Mouse (Mus musculus): ENCODE results near the gene F2. TPM values are rescaled to one million over a fixed set of nuclear protein-coding genes. Genes with fewer than 3 reads are reported as not detected.

F2 gene
- polyA plus RNA-seq, 1 experiment: 0.14 TPM

DNA sequence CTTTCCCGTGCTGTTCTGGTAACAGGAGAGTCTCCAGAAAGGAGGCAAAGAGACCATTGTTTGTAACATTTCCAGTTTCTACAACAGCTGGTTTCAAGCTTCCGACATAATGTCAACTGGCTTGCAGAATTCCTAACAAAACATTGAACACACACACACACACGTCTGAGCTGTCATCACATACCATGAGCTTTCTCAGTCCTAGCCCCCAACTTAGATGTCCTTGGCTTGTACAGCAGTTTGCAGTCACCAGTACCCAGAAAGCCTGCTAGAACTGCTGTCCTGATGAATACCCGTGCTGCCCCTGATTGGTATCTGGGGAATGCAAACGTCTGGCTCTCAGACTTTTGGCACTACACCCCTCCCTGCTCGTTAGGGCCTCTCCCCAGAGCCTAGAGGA is 19.6 kb upstream of the F2 start:
- Histone ChIP-seq H3K27ac (ENCODE audit: control insufficient read depth, insufficient read depth, low read depth, low read length) (no peak overlapping the region), H3K4me1 (ENCODE audit: control insufficient read depth, insufficient read depth, low read length) (peaks cover 22% of the 10 kb centered on the region), H3K27me3 (ENCODE audit: control insufficient read depth, insufficient read depth, low read length) (no peaks in the 10 kb centered on the region), H3K4me3 (ENCODE audit: control insufficient read depth, low read depth, low read length) (no peak overlapping the region), H3K36me3 (ENCODE audit: control insufficient read depth, insufficient read depth, low read length) (peaks cover 5% of the 10 kb centered on the region)
- TF ChIP-seq POLR2A (IDR thresholded peaks at IDR 0.05; ENCODE audit: control insufficient read depth, low read depth, low read length) (no peak), CTCF (IDR thresholded peaks at IDR 0.05; ENCODE audit: control insufficient read depth, insufficient read depth, insufficient replicate concordance, low read depth, low read length) (no peak)

DNA sequence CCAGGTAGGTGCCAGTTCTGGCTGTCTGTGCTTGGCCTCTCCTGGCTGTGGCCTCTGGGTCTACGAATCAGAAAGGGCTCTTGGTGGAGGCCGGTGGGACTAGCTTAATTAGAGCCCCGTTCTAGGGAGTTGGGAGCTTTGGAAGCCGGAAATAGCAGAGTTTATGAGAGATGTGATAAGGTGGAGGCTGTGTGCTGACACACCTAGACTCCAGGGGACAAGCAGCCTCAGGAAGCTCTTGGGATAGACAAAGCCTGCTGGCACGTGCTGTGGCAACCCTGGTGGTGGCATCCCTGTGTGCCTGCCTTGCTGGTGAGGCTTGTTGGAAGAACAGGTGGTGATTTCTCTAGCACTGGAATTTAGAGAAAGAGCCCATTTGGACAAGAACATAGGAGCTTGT is 19.2 kb upstream of the F2 start:
- no peak overlapping the region for H3K27ac ChIP-seq (ENCODE audit: control insufficient read depth, insufficient read depth, low read depth, low read length)
- H3K36me3 ChIP-seq (ENCODE audit: control insufficient read depth, insufficient read depth, low read length): peaks cover 5% of the 10 kb centered on the region
- H3K27me3 ChIP-seq (ENCODE audit: control insufficient read depth, insufficient read depth, low read length): no peaks in the 10 kb centered on the region
- H3K4me3 ChIP-seq (ENCODE audit: control insufficient read depth, low read depth, low read length): no peak overlapping the region
- H3K4me1 ChIP-seq (ENCODE audit: control insufficient read depth, insufficient read depth, low read length): peaks cover 24% of the 10 kb centered on the region
- TF ChIP-seq POLR2A (IDR thresholded peaks at IDR 0.05; ENCODE audit: control insufficient read depth, low read depth, low read length): no peak
- TF ChIP-seq CTCF (IDR thresholded peaks at IDR 0.05; ENCODE audit: control insufficient read depth, insufficient read depth, insufficient replicate concordance, low read depth, low read length): no peak

DNA sequence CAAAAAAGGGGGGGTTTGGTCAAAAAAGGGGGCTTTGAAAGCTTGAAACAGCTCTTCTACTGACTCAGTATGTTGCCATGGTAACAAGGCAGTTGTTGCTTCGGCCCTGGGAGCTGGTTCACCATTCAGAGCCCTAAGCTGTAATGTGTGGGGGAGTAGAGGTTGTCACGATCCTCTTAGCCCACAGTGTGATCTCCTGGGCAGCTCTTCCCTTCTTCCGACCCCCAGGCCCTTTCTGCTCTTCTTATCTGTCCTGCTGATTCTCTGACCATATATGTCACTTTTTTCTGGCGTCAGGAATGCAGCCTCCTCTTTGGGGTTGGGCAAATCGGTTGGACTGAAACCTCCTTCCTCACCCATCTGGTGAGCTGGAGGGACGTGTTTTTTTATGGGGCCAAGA is 16.6 kb upstream of the F2 start:
- Histone ChIP-seq H3K27me3 (ENCODE audit: control insufficient read depth, insufficient read depth, low read length) (no peaks in the 10 kb centered on the region), H3K4me3 (ENCODE audit: control insufficient read depth, low read depth, low read length) (peak overlapping the region; percentile 56), H3K4me1 (ENCODE audit: control insufficient read depth, insufficient read depth, low read length) (peaks cover 28% of the 10 kb centered on the region), H3K27ac (ENCODE audit: control insufficient read depth, insufficient read depth, low read depth, low read length) (peak overlapping the region; percentile 69), H3K36me3 (ENCODE audit: control insufficient read depth, insufficient read depth, low read length) (peaks cover 5% of the 10 kb centered on the region)
- no peak for TF ChIP-seq CTCF (IDR thresholded peaks at IDR 0.05; ENCODE audit: control insufficient read depth, insufficient read depth, insufficient replicate concordance, low read depth, low read length)
- no peak; the same call in 1 of the 2 replicates for TF ChIP-seq POLR2A (IDR thresholded peaks at IDR 0.05; ENCODE audit: control insufficient read depth, low read depth, low read length)

DNA sequence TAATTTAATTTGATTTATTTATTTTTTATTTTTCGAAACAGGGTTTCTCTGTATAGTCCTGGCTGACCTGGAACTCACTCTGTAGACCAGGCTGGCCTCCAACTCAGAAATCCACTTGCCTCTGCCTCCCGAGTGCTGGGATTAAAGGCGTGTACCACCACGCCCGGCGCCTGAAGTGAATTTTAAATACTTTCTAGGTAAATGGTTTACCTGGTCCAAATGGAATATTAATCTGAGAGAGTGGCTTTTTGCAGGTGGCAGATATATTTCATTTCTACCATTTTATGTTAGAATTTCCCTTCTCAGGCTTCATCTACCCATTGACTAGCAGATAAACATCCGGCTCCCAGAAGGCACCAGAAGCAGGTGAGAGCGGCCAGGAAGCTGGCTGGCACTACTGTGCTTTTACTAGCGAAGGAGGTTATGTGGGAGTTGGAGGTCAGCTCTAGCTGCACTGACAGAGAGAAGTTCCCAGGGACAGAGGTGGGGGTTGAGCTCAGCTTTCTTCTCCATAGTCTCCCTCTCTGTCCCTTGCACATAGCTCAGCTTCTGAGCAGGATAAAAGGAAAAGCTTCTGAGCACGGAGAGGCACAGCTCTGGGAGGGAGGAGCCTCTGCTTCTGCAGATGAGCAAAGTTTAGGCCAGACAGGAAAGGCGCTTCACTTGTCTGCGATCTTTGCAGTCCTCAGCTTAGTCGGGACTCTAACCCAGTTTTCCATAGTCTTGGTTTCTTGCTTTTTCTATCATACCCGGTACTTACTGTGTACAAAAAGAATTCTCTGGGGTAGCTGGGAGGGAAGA is 15.4 kb upstream of the F2 start:
- H3K27me3 ChIP-seq (ENCODE audit: control insufficient read depth, insufficient read depth, low read length): no peaks in the 10 kb centered on the region
- H3K36me3 ChIP-seq (ENCODE audit: control insufficient read depth, insufficient read depth, low read length): peaks cover 3% of the 10 kb centered on the region
- no peak overlapping the region for H3K27ac ChIP-seq (ENCODE audit: control insufficient read depth, insufficient read depth, low read depth, low read length)
- TF ChIP-seq CTCF (IDR thresholded peaks at IDR 0.05; ENCODE audit: control insufficient read depth, insufficient read depth, insufficient replicate concordance, low read depth, low read length) (no peak), POLR2A (IDR thresholded peaks at IDR 0.05; ENCODE audit: control insufficient read depth, low read depth, low read length) (no peak)
- peaks cover 28% of the 10 kb centered on the region for H3K4me1 ChIP-seq (ENCODE audit: control insufficient read depth, insufficient read depth, low read length)
- H3K4me3 ChIP-seq (ENCODE audit: control insufficient read depth, low read depth, low read length): peak overlapping the region; percentile 19

DNA sequence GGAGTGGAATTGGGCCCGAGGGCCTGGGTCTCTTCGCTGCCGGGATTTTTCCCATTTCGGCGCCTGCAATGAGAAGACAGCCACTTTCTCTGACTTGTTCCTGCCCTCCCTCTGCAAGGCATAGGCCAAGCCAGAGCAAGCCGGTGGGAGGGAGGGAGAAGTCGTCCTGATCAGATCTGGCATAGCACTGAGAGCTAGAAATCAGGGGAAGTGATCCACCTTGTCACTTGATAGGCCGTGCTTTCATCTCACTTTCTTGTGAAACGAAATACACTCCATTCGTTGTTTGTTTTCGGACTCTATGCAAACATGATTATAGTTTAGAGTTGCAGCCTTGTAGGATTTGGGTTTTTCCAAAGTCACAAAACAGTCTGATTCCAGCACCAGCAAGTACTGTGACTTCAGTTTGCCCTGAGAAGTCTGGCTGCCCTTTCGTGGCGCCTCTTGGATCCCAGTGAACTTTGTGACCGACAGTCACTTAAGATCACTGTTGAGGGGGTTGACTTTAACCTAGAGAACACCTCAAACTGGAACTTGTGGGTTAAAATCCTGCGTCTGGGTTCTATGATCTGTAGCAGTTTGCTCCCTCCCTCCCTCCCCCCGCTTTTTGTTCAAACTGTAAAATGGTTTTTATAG is 14.3 kb upstream of the F2 start:
- H3K27me3 ChIP-seq (ENCODE audit: control insufficient read depth, insufficient read depth, low read length): no peaks in the 10 kb centered on the region
- peaks cover under 1% of the 10 kb centered on the region for H3K36me3 ChIP-seq (ENCODE audit: control insufficient read depth, insufficient read depth, low read length)
- no peak for TF ChIP-seq CTCF (IDR thresholded peaks at IDR 0.05; ENCODE audit: control insufficient read depth, insufficient read depth, insufficient replicate concordance, low read depth, low read length)
- no peak for TF ChIP-seq POLR2A (IDR thresholded peaks at IDR 0.05; ENCODE audit: control insufficient read depth, low read depth, low read length)
- peak overlapping the region; percentile 95 for H3K27ac ChIP-seq (ENCODE audit: control insufficient read depth, insufficient read depth, low read depth, low read length)
- peaks cover 28% of the 10 kb centered on the region for H3K4me1 ChIP-seq (ENCODE audit: control insufficient read depth, insufficient read depth, low read length)
- peak overlapping the region; percentile 99 for H3K4me3 ChIP-seq (ENCODE audit: control insufficient read depth, low read depth, low read length)

DNA sequence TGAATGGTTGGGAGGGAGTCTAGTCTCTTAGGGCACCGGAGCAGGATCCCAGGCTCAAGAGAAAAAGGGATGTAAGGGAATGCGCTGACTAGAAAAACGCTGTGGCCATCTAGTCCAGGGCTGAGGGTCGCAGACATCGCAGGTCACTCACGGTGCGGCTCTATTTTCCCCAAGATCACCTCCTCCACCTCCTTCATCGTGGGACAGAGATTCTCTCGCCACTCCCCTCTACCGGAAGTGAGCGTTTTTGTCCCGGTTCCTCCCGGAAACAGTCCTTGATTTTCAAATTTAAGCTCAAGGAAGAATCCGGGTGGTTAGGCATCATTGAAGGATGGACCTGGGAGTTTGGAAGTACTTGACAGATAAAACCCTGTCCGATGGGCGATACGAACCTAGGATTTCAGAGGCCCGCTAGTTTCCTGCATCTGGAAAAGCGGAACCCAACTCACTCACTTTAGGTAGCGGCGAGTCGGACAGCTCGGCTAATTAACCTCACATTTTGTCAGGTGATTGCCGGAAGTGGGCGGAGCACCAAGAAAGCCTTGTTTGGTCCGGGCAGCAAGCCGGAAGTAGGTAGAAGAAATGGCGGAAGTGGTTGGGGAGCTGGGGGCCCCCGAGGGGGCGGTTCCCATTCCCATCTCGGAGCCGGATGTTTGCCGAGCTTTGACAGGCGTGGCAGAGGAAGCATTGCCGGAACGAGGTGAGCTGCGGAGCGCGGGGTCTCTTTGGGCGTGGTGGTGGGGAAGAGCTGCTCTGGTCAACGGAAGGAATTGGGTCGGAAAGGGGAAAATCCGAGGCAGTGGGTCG is 13.5 kb upstream of the F2 start, which contains the start of the genes Zfp408 and Arhgap1:
TSS of gene Zfp408 (minus strand) at position 239 of the 807 bp plus-strand sequence.
TSS of gene Arhgap1 (plus strand) at position 308 of the 807 bp plus-strand sequence.
- Histone ChIP-seq H3K27me3 (ENCODE audit: control insufficient read depth, insufficient read depth, low read length) (no peaks in the 10 kb centered on the region), H3K36me3 (ENCODE audit: control insufficient read depth, insufficient read depth, low read length) (peaks cover 2% of the 10 kb centered on the region), H3K4me1 (ENCODE audit: control insufficient read depth, insufficient read depth, low read length) (peaks cover 28% of the 10 kb centered on the region), H3K27ac (ENCODE audit: control insufficient read depth, insufficient read depth, low read depth, low read length) (peak within 1 kb of the TSS; percentile 95), H3K4me3 (ENCODE audit: control insufficient read depth, low read depth, low read length) (peak within 1 kb of the TSS; percentile 99)
- no peak for TF ChIP-seq CTCF (IDR thresholded peaks at IDR 0.05; ENCODE audit: control insufficient read depth, insufficient read depth, insufficient replicate concordance, low read depth, low read length)
- peak; percentile 64; the same call in 1 of the 2 replicates for TF ChIP-seq POLR2A (IDR thresholded peaks at IDR 0.05; ENCODE audit: control insufficient read depth, low read depth, low read length)
